Mouse (Mus musculus): Measurements from ENCODE around the gene Qdpr. TPM values are rescaled to one million over a fixed set of nuclear protein-coding genes. Genes with fewer than 3 reads are reported as not detected.
"Not testable (repeated sequence)": the region's sequence is repeated elsewhere in the genome, so short reads cannot be mapped to it uniquely, and the experiment has no call there.

Gene Qdpr
- total RNA-seq, 2 experiments from 2014 or later, result 95.6 to 98.3 TPM

DNA sequence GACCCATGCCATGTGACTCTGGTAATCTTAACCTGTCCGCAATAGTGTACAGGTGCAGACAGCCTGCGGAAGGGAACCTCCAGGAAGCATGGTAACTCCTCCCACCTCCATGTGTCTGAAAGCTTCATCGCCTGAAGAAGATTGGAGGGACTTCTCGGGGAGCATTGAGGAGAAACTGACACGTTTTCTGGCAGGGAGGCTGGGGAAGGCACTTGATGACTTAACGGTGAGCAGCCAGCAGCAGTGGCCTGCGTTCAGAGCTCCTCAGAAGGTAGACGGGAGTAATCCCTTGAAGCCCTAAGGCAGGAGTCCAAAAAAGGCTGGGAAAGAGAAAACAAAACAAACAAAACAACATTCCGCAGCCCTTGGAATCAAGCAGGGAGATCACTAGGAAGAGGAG, 4.4 kb upstream of the Qdpr start:
- DNase-seq (ENCODE audit: low spot score in 2 of 2), result no peak

DNA sequence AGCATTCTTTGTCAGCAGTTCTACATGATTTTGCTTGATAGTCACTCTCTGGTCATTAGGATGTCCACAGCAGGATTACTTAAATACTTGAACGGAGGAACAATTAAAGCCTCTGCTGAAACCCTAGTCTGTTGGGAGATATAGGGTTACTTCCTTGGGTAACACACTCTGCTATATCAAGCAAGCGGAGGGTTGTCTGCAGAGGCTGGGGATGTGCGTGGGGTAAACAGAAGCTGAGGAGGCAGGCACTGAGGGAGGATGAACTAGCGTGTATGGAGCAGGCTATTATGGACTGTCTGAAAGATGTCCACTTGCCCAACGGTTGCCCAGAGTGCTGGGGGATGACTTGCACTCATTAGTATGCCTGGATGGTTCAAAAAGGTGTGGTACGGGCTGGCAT, 3.4 kb upstream of the Qdpr start, which contains the start of gene Clrn2:
Clrn2 (plus strand) TSS at position 301 of the 400 bp plus-strand sequence.
- no peak for DNase-seq (ENCODE audit: low spot score in 2 of 2)

DNA sequence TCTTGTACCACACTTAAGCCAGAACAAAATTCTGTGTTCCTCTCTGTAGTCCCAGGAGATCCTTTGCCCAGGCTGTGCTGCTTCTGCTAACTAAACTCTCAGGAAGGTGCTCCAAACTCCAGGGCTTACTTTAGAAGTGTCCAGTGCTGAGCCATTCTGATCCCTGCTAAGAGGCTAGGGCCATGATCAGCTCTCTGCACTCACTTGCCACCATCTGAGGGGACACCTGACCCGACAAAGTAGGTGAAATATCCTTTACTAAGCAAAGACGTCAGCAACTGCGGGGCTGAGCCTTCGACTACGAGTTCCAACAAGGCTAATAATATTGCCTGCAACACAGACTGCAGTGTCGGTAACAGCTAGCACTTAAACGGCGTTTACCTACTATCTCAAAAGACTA, 830 bp downstream of the Qdpr start:
- DNase-seq (ENCODE audit: low spot score in 2 of 2), result no peak

DNA sequence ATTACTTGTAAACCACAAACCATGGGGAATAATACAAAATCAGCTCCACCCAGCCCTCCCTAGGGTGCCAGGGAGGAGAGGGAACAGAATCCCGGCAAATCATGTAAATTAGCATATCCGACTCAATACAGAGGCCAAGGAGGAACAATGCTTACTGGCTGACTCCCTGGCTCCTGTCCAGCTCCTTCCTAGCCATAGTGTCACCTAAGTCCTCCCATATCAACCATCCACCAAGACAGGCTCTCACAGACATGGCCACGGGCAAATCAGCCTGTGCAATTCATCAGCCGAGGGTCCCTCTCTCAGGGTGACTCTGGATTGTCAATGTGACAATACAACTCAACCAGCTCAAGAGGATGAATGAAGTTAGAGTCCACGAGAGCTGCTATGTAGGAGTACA, 1.4 kb downstream of the Qdpr start:
- no peak for DNase-seq (ENCODE audit: low spot score in 2 of 2)

DNA sequence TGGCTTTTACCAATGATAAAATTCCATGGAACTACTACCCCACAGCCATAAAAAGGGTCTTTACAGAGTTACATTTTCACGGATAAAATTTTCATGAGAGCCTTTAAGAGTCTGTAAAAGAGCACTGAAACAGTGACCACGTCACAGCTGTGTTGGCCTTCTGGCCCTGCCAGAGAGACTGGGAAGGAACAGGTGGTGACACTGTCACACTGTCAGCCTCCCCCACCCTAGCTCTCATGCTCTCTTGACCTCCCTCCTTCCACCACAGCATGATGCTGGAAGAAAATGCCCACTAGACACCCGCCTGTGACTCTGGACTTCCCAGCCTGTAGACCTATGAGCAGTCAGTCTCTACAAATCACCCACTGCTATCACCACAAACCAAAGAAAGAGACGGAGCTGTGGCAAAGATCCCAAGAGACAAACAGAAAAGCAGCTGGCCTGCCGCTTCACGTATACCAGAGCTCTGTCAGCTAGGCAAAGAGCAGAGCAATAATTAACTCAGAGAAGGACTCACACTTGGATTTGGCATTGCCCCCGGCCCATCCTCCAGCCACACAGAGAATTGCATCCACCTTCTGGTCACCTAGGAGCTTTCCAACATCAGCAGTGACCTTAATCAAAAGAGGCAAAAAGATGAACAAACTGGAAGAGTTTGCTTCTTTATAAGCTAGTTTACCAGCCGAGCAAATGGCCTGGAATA, 5.8 kb downstream of the Qdpr start:
- no peak for DNase-seq (ENCODE audit: low spot score in 2 of 2)

DNA sequence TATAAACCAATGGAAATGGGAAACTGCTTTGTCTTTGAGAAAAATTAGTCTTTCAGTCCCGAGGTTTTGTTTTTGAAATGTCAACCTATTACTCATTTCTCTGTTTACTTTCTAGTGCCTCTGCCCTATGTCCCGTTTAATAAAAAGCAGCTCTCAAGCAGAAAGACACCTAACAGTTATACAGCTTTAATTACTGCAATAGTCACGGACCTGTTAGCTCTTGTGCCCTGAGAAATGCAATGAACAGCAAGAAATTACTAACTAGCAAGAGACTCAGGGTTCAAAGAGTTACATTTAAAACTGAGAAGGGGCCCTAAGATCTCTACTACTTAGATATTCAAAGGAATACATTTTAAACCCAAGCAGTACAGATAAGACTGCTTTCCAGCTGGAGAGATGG, 8.3 kb downstream of the Qdpr start:
- no peak for DNase-seq (ENCODE audit: low spot score in 2 of 2)

DNA sequence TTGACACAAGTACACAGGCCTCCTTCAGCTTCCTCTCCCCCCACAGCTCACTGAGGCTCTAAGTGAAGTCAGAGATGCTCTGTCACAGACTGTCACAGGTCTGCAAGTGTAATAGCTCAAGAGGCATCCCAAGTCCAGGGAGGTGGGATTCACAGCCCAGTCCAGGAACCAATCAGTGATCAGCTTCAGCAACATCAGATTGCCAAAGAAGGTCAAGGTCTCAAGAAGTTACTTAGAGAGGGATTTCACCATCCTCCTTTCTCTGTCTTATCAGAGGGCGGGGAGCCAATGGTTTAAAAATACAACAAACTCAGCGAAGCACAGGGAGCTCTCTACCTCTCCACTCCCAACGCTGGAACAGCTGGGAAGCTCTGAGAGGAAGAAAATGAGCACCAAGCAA, 8.9 kb downstream of the Qdpr start:
- no peak for DNase-seq (ENCODE audit: low spot score in 2 of 2)

DNA sequence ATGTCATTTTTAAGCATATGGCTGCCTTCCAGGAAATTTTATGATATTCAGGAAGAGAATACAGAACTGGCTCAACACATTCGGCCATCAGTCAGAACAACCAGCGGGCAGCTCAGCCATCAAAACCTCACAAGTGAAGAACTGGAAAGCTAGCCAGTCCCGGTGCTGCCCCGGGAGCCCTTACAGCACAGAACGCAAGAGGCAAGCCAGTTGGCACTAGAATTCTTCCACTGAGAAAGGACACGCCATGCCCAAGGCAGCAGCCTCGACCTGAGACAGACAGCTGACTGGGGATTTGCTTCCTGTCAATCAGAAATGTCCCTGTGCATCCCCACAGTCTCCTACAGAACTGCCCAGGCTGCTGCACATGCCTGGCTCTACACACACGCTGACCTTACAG, 11.7 kb downstream of the Qdpr start:
- no peak for DNase-seq (ENCODE audit: low spot score in 2 of 2)

DNA sequence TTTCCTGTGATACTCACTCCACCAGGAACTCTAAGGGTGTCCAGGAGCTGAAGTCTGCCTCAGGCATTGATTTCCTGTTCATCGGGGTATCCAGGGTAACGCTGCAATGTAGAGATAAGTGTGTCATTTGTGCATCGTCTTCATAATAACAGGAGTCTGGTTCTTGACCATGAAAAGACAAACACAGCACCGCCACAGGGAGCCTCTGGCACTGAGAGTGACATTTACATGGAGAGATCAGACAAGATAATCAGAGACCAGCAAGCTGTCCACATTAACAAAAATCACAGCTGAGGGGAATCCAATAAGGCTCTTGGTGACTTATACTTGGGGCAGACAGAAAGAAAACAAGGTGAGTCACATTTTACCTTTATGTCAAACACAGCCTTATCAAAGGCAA, 12.2 kb downstream of the Qdpr start:
- DNase-seq (ENCODE audit: low spot score in 2 of 2), result no peak

DNA sequence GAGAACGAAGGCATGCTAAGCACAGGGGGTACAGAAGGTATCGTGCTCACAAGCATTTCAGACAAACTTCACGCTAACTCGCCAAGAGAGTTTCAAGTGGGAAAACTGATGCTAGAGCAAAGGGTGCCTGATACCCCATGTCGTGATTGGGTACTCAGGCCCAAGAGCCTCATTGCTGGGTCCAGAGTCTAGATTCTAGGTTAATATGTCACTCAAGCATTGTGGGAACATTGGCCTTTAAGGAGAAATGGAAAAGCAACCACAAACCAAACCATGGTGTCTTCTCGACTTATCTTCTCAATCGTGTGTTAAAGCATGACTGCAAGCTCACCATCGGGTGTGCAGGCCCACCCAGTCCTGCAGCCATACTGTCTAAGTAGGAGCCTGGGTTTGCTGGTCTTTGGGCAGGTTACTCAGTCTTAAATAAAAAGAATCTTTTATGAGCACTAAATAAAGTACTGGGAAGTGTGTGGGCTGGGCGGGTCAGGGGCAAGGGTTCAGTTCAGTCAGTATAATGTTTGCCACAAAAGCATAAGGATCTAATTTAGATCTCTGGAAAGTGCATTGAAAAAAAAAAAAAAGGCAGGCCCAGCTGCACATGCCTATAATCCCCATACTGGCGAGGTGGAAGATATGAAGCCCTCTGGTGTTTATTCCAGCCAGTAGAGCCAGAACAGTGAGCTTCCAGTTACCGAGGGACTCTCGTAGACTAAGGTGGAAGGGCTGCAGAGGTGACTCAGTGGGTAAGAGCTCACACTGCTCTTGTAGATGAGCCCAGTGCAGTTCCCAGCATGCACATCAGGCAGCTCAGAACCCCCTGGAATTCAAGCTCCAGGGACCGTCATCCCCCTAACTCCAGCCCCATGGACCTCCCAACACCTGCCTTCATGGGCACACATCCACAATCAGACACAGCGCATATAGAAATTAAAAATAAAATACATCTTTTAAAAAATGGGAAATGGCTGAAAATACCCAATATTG, 13.8 kb downstream of the Qdpr start:
- DNase-seq (ENCODE audit: low spot score in 2 of 2), result no peak

DNA sequence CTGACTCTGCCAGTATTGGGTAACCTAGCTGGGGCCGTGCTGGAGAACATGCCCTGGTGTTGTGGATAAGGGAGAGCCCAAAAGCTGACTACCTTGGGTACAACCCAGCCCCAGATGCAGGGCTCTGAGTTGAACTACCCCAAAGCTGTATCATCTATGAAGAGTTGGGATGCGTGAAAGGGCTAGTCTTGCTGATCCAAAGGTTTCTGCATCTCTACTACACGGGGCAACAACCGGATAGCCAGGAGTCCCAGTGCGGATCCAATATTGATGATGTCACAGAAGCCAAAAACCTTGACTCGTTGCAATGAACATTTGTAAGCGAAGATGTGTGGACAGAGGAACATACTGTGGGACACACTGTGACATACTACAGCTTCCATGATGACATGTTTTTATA, 22.1 kb downstream of the Qdpr start:
- DNase-seq (ENCODE audit: low spot score in 2 of 2), result no peak

DNA sequence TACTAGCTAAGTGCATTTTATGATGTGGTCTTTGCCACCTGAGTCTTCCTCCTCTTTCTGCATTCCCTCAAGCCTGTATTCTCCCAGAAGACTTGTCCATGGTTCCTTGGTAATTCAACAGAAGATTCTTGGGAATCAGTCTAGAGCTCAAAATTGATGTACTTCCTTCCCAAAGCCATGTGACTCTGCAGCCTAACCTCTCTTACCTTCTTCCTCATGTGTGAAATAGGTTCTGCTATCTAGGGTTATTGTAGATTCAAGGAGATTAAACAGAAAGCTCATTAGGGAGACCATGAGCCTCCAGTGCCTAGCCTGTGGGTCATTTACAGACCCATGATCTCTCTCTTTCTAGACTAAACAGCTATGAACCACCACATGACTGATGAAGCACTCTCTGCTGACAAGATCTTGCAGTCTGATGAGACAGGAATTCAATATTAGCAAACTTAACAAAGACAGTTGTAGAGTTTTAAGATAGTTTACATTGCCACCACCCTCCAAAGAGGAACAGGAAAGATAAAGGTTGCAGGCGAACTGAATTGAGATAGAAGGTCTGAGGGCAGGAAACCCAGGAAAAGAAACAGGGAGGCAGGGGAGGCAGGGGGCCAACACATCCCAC, 23.5 kb downstream of the Qdpr start:
- DNase-seq (ENCODE audit: low spot score in 2 of 2), result no peak

DNA sequence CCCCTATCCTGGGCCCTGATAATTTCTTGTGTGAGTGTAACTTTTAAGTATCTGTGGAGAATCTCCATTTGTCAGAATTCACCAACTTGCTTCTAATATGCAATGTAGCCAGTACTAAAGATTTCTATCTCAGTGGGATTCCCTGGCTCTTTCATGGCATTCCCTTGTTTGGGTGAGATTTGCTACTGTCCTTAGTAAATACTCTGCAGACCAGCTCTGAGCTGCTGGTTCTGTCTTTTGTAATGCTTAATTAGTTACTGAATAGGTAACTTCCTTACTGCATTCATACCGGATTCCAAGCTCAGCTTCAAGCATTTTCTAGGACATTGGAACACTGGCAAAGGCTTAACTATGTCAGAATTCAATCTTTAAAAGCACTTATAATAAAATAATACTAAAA, 24.3 kb downstream of the Qdpr start:
- DNase-seq (ENCODE audit: low spot score in 2 of 2), result not testable (repeated sequence)

DNA sequence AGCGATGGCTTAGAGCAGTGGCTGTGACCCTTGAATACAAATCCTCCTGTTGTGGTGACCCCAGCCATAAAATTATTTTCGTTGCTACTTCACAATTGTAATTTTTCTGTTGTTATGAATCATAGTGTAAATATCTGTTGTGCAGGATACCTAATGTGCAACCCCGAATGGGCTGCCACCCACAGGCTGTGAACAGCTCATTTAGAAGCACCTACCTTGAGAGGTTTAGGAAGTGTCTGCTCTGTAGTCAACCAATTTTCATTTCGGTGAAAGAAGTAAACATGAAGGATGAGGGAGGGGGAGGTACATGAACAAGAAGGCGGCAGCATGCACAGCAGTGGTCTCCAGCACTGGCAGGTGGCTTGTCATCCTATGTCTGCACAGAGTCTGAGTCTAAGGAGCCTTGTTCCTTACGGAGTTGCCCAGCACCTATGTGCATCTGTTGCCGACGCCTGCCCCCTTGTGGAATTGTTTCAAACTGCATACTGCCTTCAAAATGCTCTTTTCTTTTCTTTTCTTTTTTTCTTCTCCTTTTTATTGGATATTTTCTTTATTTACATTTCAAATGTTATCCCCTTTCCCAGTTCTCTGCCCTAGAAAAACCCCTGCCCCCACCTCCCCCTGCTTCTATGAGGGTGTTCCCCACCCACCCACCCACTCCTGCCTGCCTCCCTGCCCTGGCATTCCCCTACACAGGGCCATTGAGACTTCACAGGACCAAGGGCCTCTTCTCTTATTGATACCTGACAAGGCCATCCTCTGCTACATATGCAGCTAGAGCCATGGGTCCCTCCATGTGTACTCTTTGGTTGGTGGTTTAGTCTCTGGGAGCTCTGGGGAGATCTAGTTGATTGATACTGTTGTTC, 25.8 kb downstream of the Qdpr start:
- peak; percentile 71 to 75 for DNase-seq (ENCODE audit: low spot score in 2 of 2)

DNA sequence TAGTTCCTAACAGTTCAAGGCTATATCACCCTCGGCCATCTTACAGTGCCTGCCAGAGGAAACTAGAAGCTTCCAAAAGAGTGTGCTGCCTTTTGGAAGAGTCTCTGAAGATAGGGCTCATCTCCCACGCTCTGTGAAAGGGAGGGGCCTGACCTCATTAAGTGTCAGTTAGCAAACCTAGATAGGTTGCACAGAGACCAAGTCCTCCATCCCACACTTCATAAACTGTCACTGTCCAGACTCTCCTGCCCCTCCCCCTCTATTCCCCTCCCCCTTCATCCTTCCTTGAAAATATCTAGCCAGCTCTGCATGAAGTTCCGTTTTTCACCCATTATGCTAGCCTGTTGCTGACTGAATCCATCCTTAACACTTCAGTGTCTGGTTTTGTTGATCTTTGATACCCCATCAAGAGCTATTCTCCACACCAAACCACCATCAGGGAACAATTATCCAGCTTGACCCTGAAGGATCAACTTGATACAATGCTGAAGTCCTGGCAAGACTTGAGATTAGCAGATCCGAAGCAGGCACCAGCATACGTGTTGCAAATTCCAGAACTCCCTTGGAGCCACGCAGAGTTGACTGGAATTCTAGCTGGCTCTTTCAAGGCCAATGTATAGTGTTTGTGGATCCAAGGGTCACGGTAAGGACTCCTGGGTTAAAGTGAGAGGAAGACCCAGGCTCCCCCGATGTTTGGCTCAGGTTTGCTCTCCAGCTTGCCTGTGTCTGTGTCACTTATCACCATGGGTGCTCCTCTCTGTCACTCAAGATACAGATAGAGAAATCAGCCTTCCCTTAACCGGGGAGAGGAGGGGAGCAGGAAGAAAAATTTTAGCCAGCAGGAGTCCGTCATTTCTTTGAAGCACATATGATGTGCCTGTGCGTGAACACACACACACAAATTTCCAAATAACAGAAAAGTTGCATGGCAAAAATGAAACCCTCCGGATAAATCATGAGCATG, 27.9 kb downstream of the Qdpr start:
- DNase-seq (ENCODE audit: low spot score in 2 of 2), result no peak

DNA sequence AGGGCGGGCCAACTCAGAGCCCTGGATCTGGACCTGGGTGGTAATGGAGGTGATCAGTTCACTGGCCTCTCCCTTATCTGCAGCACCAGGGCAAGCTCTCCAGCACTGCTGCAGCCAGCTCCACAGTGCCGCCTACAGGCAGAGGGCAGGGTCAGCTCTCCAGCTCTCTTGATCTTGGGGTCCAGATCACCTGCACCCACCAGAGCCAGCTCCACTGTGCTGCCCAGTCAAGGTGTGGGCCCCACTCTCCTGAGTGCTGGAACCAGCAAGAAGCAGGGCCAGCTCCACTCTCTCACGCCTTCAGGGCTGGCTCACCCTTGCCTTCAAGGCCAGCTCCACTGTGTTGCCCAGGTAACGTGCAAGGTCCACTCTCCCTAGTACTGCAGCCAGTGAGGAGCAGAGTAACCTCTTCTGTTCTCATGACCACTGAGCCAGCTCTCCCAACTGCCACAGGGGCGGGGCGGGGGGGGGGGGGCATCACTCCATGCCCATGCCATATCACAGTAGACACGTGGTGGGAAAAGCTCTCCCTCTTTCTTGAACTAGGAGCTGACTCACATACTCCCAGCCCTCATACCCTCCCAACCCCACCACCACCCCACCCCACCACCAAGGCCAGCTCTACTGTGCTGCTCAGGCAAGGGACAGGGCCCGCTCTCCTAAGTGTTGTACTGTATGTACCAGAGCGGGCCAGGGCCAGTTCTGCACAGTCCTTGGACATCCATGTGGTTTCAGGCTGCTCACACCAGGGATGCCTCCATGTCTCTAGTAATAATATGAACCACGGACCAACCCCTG, 30.0 kb downstream of the Qdpr start:
- DNase-seq (ENCODE audit: low spot score in 2 of 2), result peak in 1 of 2 experiments; percentile 11

DNA sequence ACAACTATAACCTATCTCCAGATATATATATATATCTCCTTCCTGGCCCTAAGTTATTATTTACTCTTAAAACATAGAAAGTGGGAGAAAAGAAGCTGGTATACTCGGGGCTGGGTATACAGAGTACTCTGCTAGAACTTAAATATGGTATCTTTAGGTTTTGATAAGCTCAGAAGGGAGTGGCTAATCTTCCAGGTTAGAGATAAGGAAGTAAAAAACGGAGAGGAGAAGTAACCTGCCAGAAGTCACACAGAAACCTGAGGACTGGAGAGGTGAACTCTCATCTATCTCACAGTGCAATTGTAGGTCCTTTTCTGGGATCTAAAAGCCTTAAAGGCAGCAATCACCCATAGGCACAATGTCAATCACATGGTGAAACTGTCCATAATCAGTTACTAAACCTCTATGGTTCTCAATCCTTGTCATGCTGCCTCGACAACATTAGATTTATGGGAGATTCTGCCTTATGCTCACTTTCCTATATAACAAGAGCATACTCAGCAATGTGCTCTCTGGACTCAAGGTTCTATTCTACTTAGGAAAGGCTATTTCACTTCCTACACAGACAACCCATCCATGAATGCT, 32.1 kb downstream of the Qdpr start:
- DNase-seq (ENCODE audit: low spot score in 2 of 2), result no peak

DNA sequence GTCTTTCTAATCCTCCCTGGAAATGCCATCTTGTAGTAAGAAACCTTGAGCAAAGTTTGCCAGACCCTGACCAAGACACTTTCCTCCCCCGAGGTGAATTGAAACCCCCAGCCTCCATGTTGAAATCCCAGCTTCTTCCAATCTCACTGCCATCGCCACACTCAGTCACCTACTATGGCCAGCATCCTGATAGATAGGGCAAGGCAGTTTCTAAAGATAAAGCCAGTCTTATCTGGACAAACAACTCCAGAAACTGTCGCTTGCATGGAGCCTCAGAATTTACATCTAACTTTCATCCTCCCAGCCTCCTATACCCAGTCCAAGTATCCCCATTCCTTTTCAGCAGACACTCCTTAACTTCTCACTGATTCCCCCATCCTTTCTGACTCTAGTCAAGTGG, 33.6 kb downstream of the Qdpr start:
- no peak for DNase-seq (ENCODE audit: low spot score in 2 of 2)

DNA sequence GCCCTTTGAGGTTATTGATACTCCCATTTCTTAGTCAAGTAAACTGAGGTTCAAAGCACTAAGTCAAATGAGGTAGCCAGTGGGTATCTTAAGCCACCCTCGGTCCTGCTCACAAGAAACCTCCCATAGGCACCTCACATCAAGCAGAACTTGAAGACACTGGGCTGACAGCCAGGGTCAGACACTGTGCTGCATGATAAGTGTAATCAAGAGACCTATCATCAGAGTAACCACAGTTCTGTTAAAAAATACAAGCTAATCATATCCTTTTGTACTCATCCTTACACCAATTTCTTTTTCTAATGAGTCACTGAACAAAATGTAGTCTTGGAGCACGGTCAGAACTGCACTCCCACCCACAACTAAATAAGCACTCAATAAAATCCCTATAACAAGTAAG, 43.9 kb downstream of the Qdpr start:
- DNase-seq (ENCODE audit: low spot score in 2 of 2), result no peak

Data from layer of hippocampus, postnatal 10 days (tissue).